In the genomic region with DNA sequence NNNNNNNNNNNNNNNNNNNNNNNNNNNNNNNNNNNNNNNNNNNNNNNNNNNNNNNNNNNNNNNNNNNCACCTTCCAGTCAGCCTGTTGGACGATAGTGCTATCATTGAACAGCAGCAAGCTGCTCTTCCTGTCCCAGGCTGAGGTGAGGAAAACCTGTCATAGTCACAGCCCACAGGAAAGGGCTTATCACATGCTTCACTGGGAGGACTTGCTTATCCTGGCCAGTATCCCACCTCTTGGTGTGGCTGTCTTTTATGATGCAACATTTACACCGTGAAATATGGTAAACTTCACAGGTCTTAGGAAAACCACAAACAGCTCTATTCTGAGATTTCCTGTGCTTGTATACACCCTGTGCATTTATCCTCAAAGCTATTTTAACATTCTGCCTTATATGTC, we compare ENCODE assay signal across 29 mouse cellular contexts. TPM values are rescaled to one million over a fixed set of nuclear protein-coding genes. Genes with fewer than 3 reads are reported as not detected.
"Had no signal": no experiment of that assay in that cellular context is flagged by ENCODE, and none has a peak within 500 bp of the region (broad histone marks: within the 10 kb centered on the region; RNA-seq: fewer than 3 reads in every experiment).

No protein-coding gene starts in this region.

RNA-seq across cellular contexts. Expression of a gene that starts 4.6 kb away (rescaled TPM):
- total RNA-seq: gastrocnemius, adult 2 months; gastrocnemius, postnatal 10 days; gastrocnemius, postnatal 25 days; gastrocnemius, postnatal 4 days; heart, adult 2 months; heart, postnatal 14 days; heart, postnatal 36 days; layer of hippocampus, adult 2 months; layer of hippocampus, postnatal 10 days; layer of hippocampus, postnatal 25 days; left cerebral cortex, adult 2 months; left cerebral cortex, postnatal 14 days; left cerebral cortex, postnatal 36 days had no signal
- polyA plus RNA-seq: frontal cortex, adult 2 months; heart, adult 2 months; heart, embryonic 11.5 days; heart, embryonic 13.5 days; heart, embryonic 15.5 days; heart, postnatal 0 days; hindbrain, embryonic 10.5 days; hindbrain, embryonic 12.5 days; hindbrain, embryonic 14.5 days; hindbrain, embryonic 16.5 days; intestine, embryonic 15.5 days; intestine, postnatal 0 days; kidney, embryonic 14.5 days; kidney, embryonic 16.5 days; limb, embryonic 10.5 days; limb, embryonic 12.5 days; limb, embryonic 14.5 days had no signal

RNA-seq across cellular contexts. Expression of a gene that starts 44.7 kb away (rescaled TPM):
- total RNA-seq: gastrocnemius, adult 2 months; gastrocnemius, postnatal 10 days; gastrocnemius, postnatal 25 days; gastrocnemius, postnatal 4 days; heart, adult 2 months; heart, postnatal 14 days; heart, postnatal 36 days; layer of hippocampus, adult 2 months; layer of hippocampus, postnatal 10 days; layer of hippocampus, postnatal 25 days; left cerebral cortex, adult 2 months; left cerebral cortex, postnatal 14 days; left cerebral cortex, postnatal 36 days had no signal
- polyA plus RNA-seq: frontal cortex, adult 2 months; heart, adult 2 months; heart, embryonic 11.5 days; heart, embryonic 13.5 days; heart, embryonic 15.5 days; heart, postnatal 0 days; hindbrain, embryonic 10.5 days; hindbrain, embryonic 12.5 days; hindbrain, embryonic 14.5 days; hindbrain, embryonic 16.5 days; intestine, embryonic 15.5 days; intestine, postnatal 0 days; kidney, embryonic 14.5 days; kidney, embryonic 16.5 days; limb, embryonic 10.5 days; limb, embryonic 12.5 days; limb, embryonic 14.5 days had no signal
